Mouse (Mus musculus): ENCODE measurements around the gene Mdfic.

Mdfic gene

GRCm38 (mm10) chr6:15793602-15794345, 73.3 kb downstream of the Mdfic start:
- DNase-seq (ENCODE audit: low read depth) = peak; percentile 85

GRCm38 (mm10) chr6:15794801-15795200, 74.3 kb downstream of the Mdfic start:
- peak; percentile 68 for DNase-seq (ENCODE audit: low read depth)

GRCm38 (mm10) chr6:15807382-15807781, 86.9 kb downstream of the Mdfic start:
- no peak for DNase-seq (ENCODE audit: low read depth)

- DNase-seq (ENCODE audit: low read depth) = no peak
Observed at GRCm38 (mm10) chr6:15825236-15825635, 104.8 kb downstream of the Mdfic start.

- no peak for DNase-seq (ENCODE audit: low read depth)
Observed at GRCm38 (mm10) chr6:15829812-15830211, 109.4 kb downstream of the Mdfic start.

GRCm38 (mm10) chr6:15830651-15831050, 110.2 kb downstream of the Mdfic start:
- no peak for DNase-seq (ENCODE audit: low read depth)

GRCm38 (mm10) chr6:15837695-15838094, 117.2 kb downstream of the Mdfic start:
- no peak for DNase-seq (ENCODE audit: low read depth)

- DNase-seq (ENCODE audit: low read depth) = no peak
Observed at GRCm38 (mm10) chr6:15839831-15840230, 119.4 kb downstream of the Mdfic start.

- DNase-seq (ENCODE audit: low read depth) = no peak
Observed at GRCm38 (mm10) chr6:15840429-15840828, 120.0 kb downstream of the Mdfic start.

GRCm38 (mm10) chr6:15841476-15842209, 121.2 kb downstream of the Mdfic start:
- DNase-seq (ENCODE audit: low read depth) = no peak

- DNase-seq (ENCODE audit: low read depth) = no peak
Observed at GRCm38 (mm10) chr6:15843295-15843694, 122.8 kb downstream of the Mdfic start.

- peak; percentile 11 for DNase-seq (ENCODE audit: low read depth)
Observed at GRCm38 (mm10) chr6:15845711-15846342, 125.4 kb downstream of the Mdfic start.

All from induced T-regulatory cell, adult 2 months (primary cell).